Mouse (Mus musculus) ovary, postnatal 14 days (tissue): ENCODE results near the gene Tarbp1.
"Not testable (repeated sequence)": the region's sequence is repeated elsewhere in the genome, so short reads cannot be mapped to it uniquely, and the experiment has no call there.

Experiments used
- DNase-seq: peaks from one replicate; pipeline ENCODE4 v3.0.0; 2022; ENCODE audit warnings: low spot score

Gene Tarbp1

GRCm38 (mm10) chr8:126494160-126495110 is 19.6 kb upstream of the Tarbp1 start:
- no peak for DNase-seq

- DNase-seq: peak; percentile 64
Measured at GRCm38 (mm10) chr8:126482938-126483337, 8.1 kb upstream of the Tarbp1 start.

- DNase-seq: no peak
Measured at GRCm38 (mm10) chr8:126482348-126482720, 7.5 kb upstream of the Tarbp1 start.

GRCm38 (mm10) chr8:126481494-126482347 is 6.9 kb upstream of the Tarbp1 start:
- DNase-seq: peak; percentile 43

- DNase-seq: no peak
Measured at GRCm38 (mm10) chr8:126480366-126480765, 5.5 kb upstream of the Tarbp1 start.

GRCm38 (mm10) chr8:126478714-126479113 is 3.8 kb upstream of the Tarbp1 start:
- DNase-seq: no peak

- DNase-seq: not testable (repeated sequence)
Measured at GRCm38 (mm10) chr8:126476151-126476855, 1.4 kb upstream of the Tarbp1 start.

- DNase-seq: not testable (repeated sequence)
Measured at GRCm38 (mm10) chr8:126475738-126476137, 873 bp upstream of the Tarbp1 start.

- no peak for DNase-seq
Measured at GRCm38 (mm10) chr8:126473802-126474298, 1.0 kb downstream of the Tarbp1 start.

GRCm38 (mm10) chr8:126464071-126464470 is 10.8 kb downstream of the Tarbp1 start:
- DNase-seq: no peak

GRCm38 (mm10) chr8:126461735-126462134 is 13.1 kb downstream of the Tarbp1 start:
- no peak for DNase-seq

GRCm38 (mm10) chr8:126460274-126460673 is 14.6 kb downstream of the Tarbp1 start:
- peak; percentile 48 for DNase-seq

GRCm38 (mm10) chr8:126455383-126455782 is 19.5 kb downstream of the Tarbp1 start:
- DNase-seq: no peak

GRCm38 (mm10) chr8:126451158-126451557 is 23.7 kb downstream of the Tarbp1 start:
- no peak for DNase-seq

- DNase-seq: no peak
Measured at GRCm38 (mm10) chr8:126438937-126439336, 35.9 kb downstream of the Tarbp1 start.

GRCm38 (mm10) chr8:126433827-126434226 is 41.0 kb downstream of the Tarbp1 start:
- DNase-seq: no peak

GRCm38 (mm10) chr8:126429635-126430034 is 45.2 kb downstream of the Tarbp1 start:
- no peak for DNase-seq

- DNase-seq: no peak
Measured at GRCm38 (mm10) chr8:126424946-126425345, 49.9 kb downstream of the Tarbp1 start.

GRCm38 (mm10) chr8:126424163-126424562 is 50.7 kb downstream of the Tarbp1 start:
- no peak for DNase-seq

GRCm38 (mm10) chr8:126422920-126423300 is 52.0 kb downstream of the Tarbp1 start:
- DNase-seq: peak; percentile 7

GRCm38 (mm10) chr8:126422174-126422919 is 52.5 kb downstream of the Tarbp1 start, which contains the start of gene Coa6:
Gene Coa6, plus strand, starts transcription at chr8:126422515.
- DNase-seq: peak; percentile 95
